Mouse (Mus musculus) liver, postnatal 0 days (tissue): ENCODE results near the gene Igf1. TPM values are rescaled to one million over a fixed set of nuclear protein-coding genes. Genes with fewer than 3 reads are reported as not detected.

ENCODE experiments used
- ATAC-seq: fragments of 200-750 bp; cut with Nextera tagmentation; 2 replicates; pipeline ENCODE4 v1.8.0; 2017; ENCODE audit warnings: mild to moderate bottlenecking, moderate library complexity
- DNase-seq: peaks from one replicate; pipeline ENCODE4 v3.0.0-alpha.2; 2016
- H3K27ac ChIP-seq: fragments of 300-500 bp; sonication (generic); 2 replicates; pipeline ENCODE4 v1.5.1; 2014; ENCODE audit warnings: antibody characterized with exemption, moderate library complexity, mild to moderate bottlenecking, low read depth
- H3K27me3 ChIP-seq: fragments of 300-500 bp; sonication (generic); 2 replicates; pipeline ENCODE4 v1.6.1; 2014; ENCODE audit warnings: low read length, control low read depth, mixed read lengths; ENCODE audit not compliant: insufficient read depth
- H3K36me3 ChIP-seq: fragments of 300-500 bp; sonication (generic); replicated peaks from 2 replicates; pipeline ENCODE4 v1.6.1; 2014; ENCODE audit warnings: mild to moderate bottlenecking, control low read depth, low read length, moderate library complexity, mixed read lengths; ENCODE audit not compliant: insufficient read depth
- H3K4me1 ChIP-seq: fragments of 300-500 bp; sonication (generic); 2 replicates; pipeline ENCODE4 v1.6.1; 2014; ENCODE audit warnings: antibody characterized with exemption, mild to moderate bottlenecking, control low read depth; ENCODE audit not compliant: insufficient read depth
- H3K4me2 ChIP-seq: fragments of 300-500 bp; sonication (generic); 2 replicates; pipeline ENCODE4 v1.6.1; 2014; ENCODE audit warnings: low read depth, mild to moderate bottlenecking, low read length, moderate library complexity, mixed read lengths
- H3K4me3 ChIP-seq: fragments of 300-500 bp; sonication (generic); 2 replicates; pipeline ENCODE4 v1.5.1; 2014; ENCODE audit warnings: low read depth, low read length
- H3K9ac ChIP-seq: fragments of 300-500 bp; sonication (generic); replicated peaks from 2 replicates; pipeline ENCODE4 v1.6.1; 2014; ENCODE audit warnings: mild to moderate bottlenecking, moderate library complexity
- H3K9me3 ChIP-seq: fragments of 300-500 bp; sonication (generic); 2 replicates; pipeline ENCODE4 v1.6.1; 2016; ENCODE audit warnings: mild to moderate bottlenecking, control low read depth, low read length, mixed read lengths
- CTCF ChIP-seq: sonication (generic); IDR thresholded peaks from 2 replicates; pipeline ENCODE4 v1.5.1; 2016; ENCODE audit warnings: antibody characterized with exemption, low read depth
- EP300 ChIP-seq: IDR thresholded peaks from 2 replicates; pipeline ENCODE4 v1.6.1; 2016; ENCODE audit warnings: antibody characterized with exemption, low read depth, mild to moderate bottlenecking
- WGBS: fragments of 180-500 bp; shearing (Covaris S2); extraction: QIAGEN DNeasy Blood & Tissue Kit; methylation state at CpG from one replicate; pipeline ENCODE4 v1.1.7; 2014; ENCODE audit not compliant: insufficient replicate concordance; 5-methylcytosine and 5-hydroxymethylcytosine counted together
- polyA plus RNA-seq: library from polyadenylated mRNA; unstranded; fragments of >200 nt; fragmentation: Nextera tagmentation; extraction: Ambion mirVana; gene quantifications from 2 replicates; pipeline ENCODE4 v1.2.1, GENCODE M21; 2015

Igf1 gene
- polyA plus RNA-seq, 1 experiment from 2014 or later, result 34.1 TPM

- ATAC-seq, result no peak
- WGBS, result 52% methylated on average over 8 of the region's 8 CpGs
- TF ChIP-seq EP300 (no peak), CTCF (no peak)
- Histone ChIP-seq H3K9ac (no peak overlapping the region), H3K4me2 (no peak overlapping the region), H3K27me3 (no peaks in the 10 kb centered on the region), H3K36me3 (0 out of 2 replicates have a peak, but pooled peaks cover 2% of the 10 kb centered on the region), H3K4me1 (no peaks in the 10 kb centered on the region), H3K27ac (no peak overlapping the region), H3K4me3 (no peak overlapping the region), H3K9me3 (no peaks in the 10 kb centered on the region)
- no peak for DNase-seq
Observed at GRCm38 (mm10) chr10:87871863-87872647, 14.0 kb downstream of the Igf1 start.

- DNase-seq (no peak), ATAC-seq (no peak)
- TF ChIP-seq EP300 (no peak), CTCF (no peak)
- 0 out of 2 replicates have a peak, but pooled peaks cover 2% of the 10 kb centered on the region for H3K36me3 ChIP-seq
- H3K9me3 ChIP-seq, result no peaks in the 10 kb centered on the region
- H3K4me1 ChIP-seq, result no peaks in the 10 kb centered on the region
- no peak overlapping the region for H3K4me2 ChIP-seq
- H3K4me3 ChIP-seq, result no peak overlapping the region
- no peak overlapping the region for H3K9ac ChIP-seq
- WGBS, result 71% methylated on average over 5 of the region's 5 CpGs
- no peak overlapping the region for H3K27ac ChIP-seq
- H3K27me3 ChIP-seq, result no peaks in the 10 kb centered on the region
Observed at GRCm38 (mm10) chr10:87872854-87873253, 14.8 kb downstream of the Igf1 start.

GRCm38 (mm10) chr10:87873516-87873915, 15.5 kb downstream of the Igf1 start:
- Histone ChIP-seq H3K4me2 (no peak overlapping the region), H3K9me3 (no peaks in the 10 kb centered on the region), H3K27me3 (no peaks in the 10 kb centered on the region), H3K4me1 (no peaks in the 10 kb centered on the region), H3K4me3 (no peak overlapping the region), H3K27ac (no peak overlapping the region), H3K36me3 (0 out of 2 replicates have a peak, but pooled peaks cover 2% of the 10 kb centered on the region), H3K9ac (no peak overlapping the region)
- WGBS, result 86% methylated on average over 3 of the region's 3 CpGs
- no peak for TF ChIP-seq EP300
- no peak for ATAC-seq
- DNase-seq, result no peak

- Histone ChIP-seq H3K4me1 (no peaks in the 10 kb centered on the region), H3K9ac (no peak overlapping the region), H3K27me3 (no peaks in the 10 kb centered on the region), H3K27ac (no peak overlapping the region), H3K9me3 (no peaks in the 10 kb centered on the region), H3K4me2 (no peak overlapping the region), H3K4me3 (no peak overlapping the region), H3K36me3 (no peaks in the 10 kb centered on the region)
- WGBS, result 69% methylated on average over 7 of the region's 7 CpGs
- DNase-seq (no peak), ATAC-seq (no peak)
- no peak for TF ChIP-seq CTCF
- TF ChIP-seq EP300, result no peak
Observed at GRCm38 (mm10) chr10:87880071-87880785, 22.2 kb downstream of the Igf1 start.

GRCm38 (mm10) chr10:87885326-87886040, 27.4 kb downstream of the Igf1 start:
- Histone ChIP-seq H3K4me1 (peaks cover 2% of the 10 kb centered on the region; the same call in 1 of the 2 replicates), H3K9ac (no peak overlapping the region), H3K4me2 (no peak overlapping the region), H3K36me3 (no peaks in the 10 kb centered on the region), H3K4me3 (no peak overlapping the region), H3K27ac (no peak overlapping the region), H3K27me3 (no peaks in the 10 kb centered on the region), H3K9me3 (no peaks in the 10 kb centered on the region)
- DNase-seq, result no peak
- peak; percentile 59 for ATAC-seq
- TF ChIP-seq EP300 (no peak), CTCF (no peak)
- WGBS, result 60% methylated on average over 2 of the region's 2 CpGs

- Histone ChIP-seq H3K27me3 (no peaks in the 10 kb centered on the region), H3K36me3 (no peaks in the 10 kb centered on the region), H3K4me1 (peaks cover 2% of the 10 kb centered on the region; the same call in 1 of the 2 replicates), H3K4me2 (no peak overlapping the region), H3K27ac (no peak overlapping the region), H3K4me3 (no peak overlapping the region), H3K9me3 (no peaks in the 10 kb centered on the region), H3K9ac (no peak overlapping the region)
- ATAC-seq (no peak), DNase-seq (no peak)
- TF ChIP-seq EP300 (no peak), CTCF (no peak)
Observed at GRCm38 (mm10) chr10:87889850-87890249, 31.8 kb downstream of the Igf1 start.
